Mouse (Mus musculus) lung, embryonic 16.5 days (tissue): ENCODE results near the gene Smtnl1. TPM values are rescaled to one million over a fixed set of nuclear protein-coding genes. Genes with fewer than 3 reads are reported as not detected.

Experiments
- ATAC-seq: fragments of 200-750 bp; cut with Nextera tagmentation; 2 replicates; pipeline ENCODE4 v1.8.0; 2017; ENCODE audit warnings: low read depth, mild to moderate bottlenecking, moderate library complexity
- H3K27ac ChIP-seq: fragments of 300-500 bp; sonication (generic); 2 replicates; pipeline ENCODE4 v1.5.1; 2014; ENCODE audit warnings: mild to moderate bottlenecking, control low read depth, low read length
- H3K27me3 ChIP-seq: fragments of 300-500 bp; sonication (generic); 2 replicates; pipeline ENCODE4 v1.6.1; 2014; ENCODE audit warnings: low read depth, low read length, mixed read lengths; ENCODE audit not compliant: control insufficient read depth, insufficient read depth
- H3K36me3 ChIP-seq: fragments of 300-500 bp; sonication (generic); 2 replicates; pipeline ENCODE4 v1.6.1; 2014; ENCODE audit warnings: low read length; ENCODE audit not compliant: control insufficient read depth, insufficient read depth
- H3K4me1 ChIP-seq: fragments of 300-500 bp; sonication (generic); replicated peaks from 2 replicates; pipeline ENCODE4 v1.6.1; 2014; ENCODE audit warnings: low read length, mixed read lengths; ENCODE audit not compliant: control insufficient read depth, insufficient read depth
- H3K4me2 ChIP-seq: fragments of 300-500 bp; sonication (generic); 2 replicates; pipeline ENCODE4 v1.6.1; 2014; ENCODE audit warnings: low read depth, low read length, control low read depth
- H3K4me3 ChIP-seq: fragments of 300-500 bp; sonication (generic); 2 replicates; pipeline ENCODE4 v1.5.1; 2014; ENCODE audit warnings: mild to moderate bottlenecking, low read length, control low read depth
- H3K9ac ChIP-seq: fragments of 300-500 bp; sonication (generic); 2 replicates; pipeline ENCODE4 v1.6.1; 2014; ENCODE audit warnings: low read length, control low read depth
- H3K9me3 ChIP-seq: fragments of 300-500 bp; sonication (generic); 2 replicates; pipeline ENCODE4 v1.6.1; 2016; ENCODE audit warnings: low read length; ENCODE audit not compliant: control insufficient read depth
- WGBS: fragments of 180-500 bp; shearing (Covaris S2); extraction: QIAGEN DNeasy Blood & Tissue Kit; methylation state at CpG from one replicate; pipeline ENCODE4 v1.1.7; 2014; 5-methylcytosine and 5-hydroxymethylcytosine counted together
- polyA plus RNA-seq: library from polyadenylated mRNA; unstranded; fragments of >200 nt; fragmentation: Nextera tagmentation; extraction: Ambion mirVana; gene quantifications from 2 replicates; pipeline ENCODE4 v1.2.1, GENCODE M21; 2015

Gene Smtnl1
- polyA plus RNA-seq, 1 experiment from 2014 or later, result 0.77 TPM

DNA sequence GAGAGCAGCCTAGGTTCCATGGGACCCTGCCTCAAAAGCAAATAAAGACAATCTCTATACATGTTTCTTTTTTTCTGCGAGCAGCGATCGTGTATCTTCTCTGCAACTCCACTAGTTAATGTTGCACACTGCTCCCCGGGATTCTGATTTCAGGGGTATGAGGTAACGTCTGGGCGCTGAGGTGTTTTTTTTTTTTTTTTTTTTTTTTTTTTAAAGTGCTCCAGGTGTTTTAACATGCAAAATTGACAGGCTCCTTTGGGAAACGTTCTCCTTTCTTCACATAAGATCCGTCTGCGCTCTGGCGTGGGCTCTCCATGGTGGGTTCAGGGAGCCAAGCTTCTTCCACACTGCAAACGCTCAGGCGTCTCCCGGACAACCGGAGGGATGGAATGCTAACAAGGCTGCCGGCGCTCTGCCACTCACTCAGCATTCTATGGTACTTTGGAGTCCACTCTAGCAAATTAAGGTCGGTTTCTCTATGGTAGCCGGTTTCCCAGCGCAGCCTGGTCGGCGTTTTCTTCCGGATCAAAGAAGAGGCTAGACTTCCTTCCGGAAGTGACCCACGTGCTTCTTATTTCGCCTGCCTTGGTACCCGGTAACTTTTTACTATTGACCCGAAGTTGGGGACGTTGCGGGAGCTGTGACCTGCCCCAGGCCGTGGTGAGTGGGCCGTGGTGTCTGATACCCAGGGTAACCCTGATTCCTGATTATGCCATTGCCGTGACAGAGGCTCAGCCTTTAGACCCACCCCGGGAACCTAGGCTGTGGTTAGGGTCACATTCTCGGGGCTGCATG is 4.2 kb upstream of the Smtnl1 start, which contains the start of gene Timm10:
Timm10 (plus strand) TSS at position 510 of the 795 bp plus-strand sequence.
- peak within 1 kb of the TSS; percentile 12; the same call in 1 of the 2 replicates for H3K27ac ChIP-seq
- peak within 1 kb of the TSS; percentile 85 for H3K4me3 ChIP-seq
- under 1% methylated on average over 34 of the region's 34 CpGs for WGBS

DNA sequence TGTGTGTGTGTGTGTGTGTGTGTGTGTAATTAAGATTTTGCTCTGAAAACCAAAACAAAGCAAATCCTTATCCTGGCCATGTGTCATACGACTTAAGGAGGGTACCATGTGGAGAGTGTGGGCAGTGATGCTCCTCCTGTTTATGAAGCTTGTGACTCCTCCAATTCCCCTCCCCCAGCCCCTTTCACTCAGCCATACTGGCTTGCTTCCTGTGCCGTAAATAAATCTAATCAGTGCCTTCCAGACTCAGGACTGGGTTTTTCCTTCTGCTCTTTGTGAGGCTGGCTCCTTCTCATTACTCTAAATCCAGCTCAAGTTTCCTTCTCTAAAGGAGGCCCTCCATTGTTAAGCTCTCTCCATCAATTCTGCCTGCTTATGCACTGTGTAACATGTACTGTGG is 785 bp upstream of the Smtnl1 start:
- H3K9me3 ChIP-seq, result no peaks in the 10 kb centered on the region
- H3K4me3 ChIP-seq, result no peak overlapping the region
- ATAC-seq, result no peak
- H3K4me1 ChIP-seq, result peaks cover 10% of the 10 kb centered on the region
- no peaks in the 10 kb centered on the region for H3K36me3 ChIP-seq
- WGBS, result 27% methylated on average over 2 of the region's 2 CpGs
- no peak overlapping the region for H3K9ac ChIP-seq
- H3K27me3 ChIP-seq, result peaks cover 5% of the 10 kb centered on the region; the same call in 1 of the 2 replicates
- H3K27ac ChIP-seq, result no peak overlapping the region
- H3K4me2 ChIP-seq, result no peak overlapping the region

More for the DNA sequence above, 4.2 kb upstream of the Smtnl1 start, which contains the start of gene Timm10:
- no peaks in the 10 kb centered on the region for H3K9me3 ChIP-seq
- peaks cover 12% of the 10 kb centered on the region for H3K4me1 ChIP-seq
- ATAC-seq, result peak; percentile 89
- H3K36me3 ChIP-seq, result peaks cover 2% of the 10 kb centered on the region; the same call in 1 of the 2 replicates
- peaks cover 5% of the 10 kb centered on the region; the same call in 1 of the 2 replicates for H3K27me3 ChIP-seq
- H3K9ac ChIP-seq, result peak within 1 kb of the TSS; percentile 71
- peak within 1 kb of the TSS; percentile 97 for H3K4me2 ChIP-seq

DNA sequence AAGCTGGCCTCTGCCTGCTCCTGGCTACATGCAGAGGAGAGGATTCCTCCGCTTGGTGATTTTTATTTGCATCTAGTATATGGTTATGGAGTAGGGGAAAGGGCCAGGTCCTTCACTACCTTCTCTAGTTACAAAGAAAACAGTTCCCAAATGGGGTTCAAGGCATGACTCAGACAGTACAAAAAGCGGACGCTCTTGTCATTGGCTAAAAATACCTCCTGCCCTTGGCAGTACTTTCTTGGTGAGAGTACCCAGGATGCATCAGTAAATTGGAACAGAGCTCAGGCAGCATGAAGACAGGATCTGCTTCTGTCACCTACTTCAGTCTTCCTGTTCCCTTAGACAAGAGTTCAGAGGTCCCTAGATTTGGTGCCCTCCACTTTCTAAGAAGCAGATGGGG is 2.6 kb downstream of the Smtnl1 start:
- 36% methylated on average over 3 of the region's 3 CpGs for WGBS
- no peak overlapping the region for H3K9ac ChIP-seq
- no peak overlapping the region for H3K27ac ChIP-seq
- no peaks in the 10 kb centered on the region for H3K9me3 ChIP-seq
- H3K36me3 ChIP-seq, result no peaks in the 10 kb centered on the region
- H3K27me3 ChIP-seq, result peaks cover 5% of the 10 kb centered on the region; the same call in 1 of the 2 replicates
- no peaks in the 10 kb centered on the region for H3K4me1 ChIP-seq
- H3K4me3 ChIP-seq, result no peak overlapping the region
- ATAC-seq, result no peak
- H3K4me2 ChIP-seq, result no peak overlapping the region

DNA sequence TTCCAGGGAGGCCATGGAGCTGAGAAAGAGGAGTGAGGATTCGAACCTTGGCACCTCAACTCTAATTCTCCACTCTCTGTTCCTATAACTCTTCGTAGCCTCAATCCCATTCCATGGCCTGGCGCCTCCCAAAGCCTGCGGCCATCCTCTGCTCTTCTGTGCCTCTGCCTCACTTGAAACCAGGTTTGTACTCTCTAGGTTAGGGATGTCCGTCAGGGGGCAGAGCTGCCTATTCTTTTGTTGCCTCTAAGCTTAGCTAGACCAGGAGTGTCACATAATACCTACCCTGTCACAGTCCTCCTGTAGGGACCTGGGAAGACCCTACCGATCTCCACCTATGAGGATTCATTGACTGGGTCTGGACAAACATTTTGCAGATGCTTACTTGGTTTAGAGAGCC is 9.8 kb downstream of the Smtnl1 start:
- WGBS, result 81% methylated on average over 6 of the region's 6 CpGs
- H3K9me3 ChIP-seq, result no peaks in the 10 kb centered on the region
- no peak overlapping the region for H3K4me2 ChIP-seq
- no peaks in the 10 kb centered on the region for H3K27me3 ChIP-seq
- no peak for ATAC-seq
- H3K4me1 ChIP-seq, result peaks cover 6% of the 10 kb centered on the region
- H3K4me3 ChIP-seq, result no peak overlapping the region
- no peak overlapping the region for H3K9ac ChIP-seq
- no peak overlapping the region for H3K27ac ChIP-seq
- no peaks in the 10 kb centered on the region for H3K36me3 ChIP-seq

DNA sequence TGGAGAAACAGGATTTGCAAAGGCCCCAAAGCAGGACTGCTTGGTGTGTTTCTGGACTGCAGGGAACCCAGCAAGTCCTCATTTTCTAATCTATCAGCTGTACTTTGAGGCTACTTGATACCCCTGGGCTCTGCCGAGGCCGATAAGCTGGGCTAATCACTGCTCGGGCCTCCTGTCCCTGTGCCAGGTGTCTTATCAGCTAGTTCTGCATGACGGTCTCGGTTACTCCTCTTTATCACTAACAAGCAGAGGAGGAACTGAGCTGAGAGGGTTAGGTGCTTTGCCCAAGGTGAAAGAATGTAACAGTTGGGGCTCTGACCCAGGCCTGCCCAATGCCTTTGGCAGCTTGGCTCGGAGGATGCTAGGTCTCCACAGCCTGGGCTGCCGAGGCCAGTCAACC is 10.6 kb downstream of the Smtnl1 start:
- Histone ChIP-seq H3K4me2 (no peak overlapping the region), H3K9ac (no peak overlapping the region), H3K27me3 (no peaks in the 10 kb centered on the region), H3K27ac (no peak overlapping the region), H3K4me1 (peaks cover 6% of the 10 kb centered on the region), H3K36me3 (no peaks in the 10 kb centered on the region), H3K4me3 (no peak overlapping the region), H3K9me3 (no peaks in the 10 kb centered on the region)
- ATAC-seq, result 0 out of 2 replicates have a peak, but pooled peaks have one; percentile 15
- 35% methylated on average over 7 of the region's 7 CpGs for WGBS

DNA sequence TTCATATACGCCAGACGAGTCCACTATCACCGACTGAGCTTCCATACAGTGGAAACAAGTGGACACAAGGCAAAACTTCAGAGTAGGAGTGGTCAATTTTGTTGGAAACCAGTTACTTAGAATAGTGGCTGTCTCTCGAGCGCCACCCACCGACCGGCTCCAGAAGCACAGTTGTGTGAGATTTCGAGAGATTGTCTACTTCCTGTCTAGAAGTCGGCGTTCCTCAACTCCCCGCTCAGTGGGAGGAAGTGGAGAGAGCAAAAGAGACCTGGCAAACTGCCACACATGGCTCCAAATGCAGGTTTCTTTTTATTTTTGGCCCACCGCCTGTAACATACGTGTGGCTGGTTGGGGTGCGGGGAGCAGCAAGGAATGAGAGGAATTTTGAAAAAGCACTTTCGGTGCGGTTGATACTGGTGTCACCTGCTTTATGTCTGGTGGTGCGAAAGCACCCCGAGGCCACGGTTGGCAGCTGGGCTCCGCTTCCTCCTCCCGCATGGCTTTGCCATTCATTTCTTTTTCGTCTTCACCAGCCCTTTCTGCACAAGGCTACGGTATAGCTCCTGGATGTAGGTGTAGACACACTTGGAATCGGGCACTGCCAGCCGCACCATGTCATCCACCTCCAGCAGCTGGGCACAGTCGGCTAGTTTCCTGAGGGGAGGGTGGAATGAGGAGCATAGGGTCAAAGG is 11.4 kb downstream of the Smtnl1 start:
- Histone ChIP-seq H3K9me3 (no peaks in the 10 kb centered on the region), H3K4me1 (peaks cover 6% of the 10 kb centered on the region), H3K36me3 (no peaks in the 10 kb centered on the region), H3K9ac (peak overlapping the region; percentile 54), H3K4me2 (peak overlapping the region; percentile 63), H3K27me3 (no peaks in the 10 kb centered on the region), H3K4me3 (peak overlapping the region; percentile 40), H3K27ac (peak overlapping the region; percentile 29; the same call in 1 of the 2 replicates)
- ATAC-seq, result peak; percentile 84
- WGBS, result 23% methylated on average over 26 of the region's 26 CpGs

DNA sequence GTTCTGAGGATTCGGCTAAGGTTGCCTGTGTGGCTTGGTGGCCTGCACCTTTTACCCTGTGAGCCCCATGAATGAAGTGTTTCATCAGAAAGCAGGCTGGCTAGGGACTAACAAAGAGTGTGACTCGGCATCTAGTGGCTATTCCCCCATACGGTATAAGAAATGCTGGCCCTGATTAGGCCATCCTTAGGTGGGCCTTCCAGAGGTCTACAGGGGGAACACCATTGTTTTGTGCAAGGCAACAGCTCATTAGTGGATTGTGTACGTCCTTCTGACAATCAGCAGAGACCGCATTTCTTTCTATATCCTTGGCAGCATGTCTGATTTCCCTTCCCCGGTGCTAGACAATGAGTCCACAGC is 11.9 kb downstream of the Smtnl1 start:
- Histone ChIP-seq H3K4me2 (peak overlapping the region; percentile 63), H3K4me3 (no peak overlapping the region), H3K9me3 (no peaks in the 10 kb centered on the region), H3K9ac (no peak overlapping the region), H3K36me3 (no peaks in the 10 kb centered on the region), H3K4me1 (peaks cover 6% of the 10 kb centered on the region), H3K27me3 (no peaks in the 10 kb centered on the region), H3K27ac (no peak overlapping the region)
- WGBS, result 75% methylated on average over 6 of the region's 6 CpGs
- peak; percentile 22; the same call in 1 of the 2 replicates for ATAC-seq

DNA sequence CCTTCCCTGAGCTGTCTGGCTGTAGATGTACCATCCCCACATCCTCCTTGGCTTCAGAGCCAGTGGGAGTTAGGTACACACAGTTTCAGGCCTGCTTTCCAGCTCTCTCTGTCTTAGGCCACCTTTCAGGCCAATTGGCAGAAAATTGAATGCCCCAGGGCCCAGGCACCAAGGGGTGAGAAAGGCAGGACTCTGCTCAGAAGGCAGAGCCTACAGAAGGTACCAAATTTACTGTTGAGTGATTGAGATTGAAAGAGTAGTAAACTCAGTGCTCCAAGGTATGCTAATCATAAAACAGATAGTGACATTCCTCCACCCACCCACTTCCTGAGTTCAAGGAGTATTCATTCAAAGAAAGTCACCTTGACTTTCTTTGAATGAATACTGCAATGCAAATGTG is 13.1 kb downstream of the Smtnl1 start:
- Histone ChIP-seq H3K27ac (no peak overlapping the region), H3K4me3 (no peak overlapping the region), H3K4me1 (peaks cover 6% of the 10 kb centered on the region), H3K36me3 (no peaks in the 10 kb centered on the region), H3K27me3 (no peaks in the 10 kb centered on the region), H3K4me2 (no peak overlapping the region), H3K9ac (no peak overlapping the region), H3K9me3 (no peaks in the 10 kb centered on the region)
- no peak for ATAC-seq

DNA sequence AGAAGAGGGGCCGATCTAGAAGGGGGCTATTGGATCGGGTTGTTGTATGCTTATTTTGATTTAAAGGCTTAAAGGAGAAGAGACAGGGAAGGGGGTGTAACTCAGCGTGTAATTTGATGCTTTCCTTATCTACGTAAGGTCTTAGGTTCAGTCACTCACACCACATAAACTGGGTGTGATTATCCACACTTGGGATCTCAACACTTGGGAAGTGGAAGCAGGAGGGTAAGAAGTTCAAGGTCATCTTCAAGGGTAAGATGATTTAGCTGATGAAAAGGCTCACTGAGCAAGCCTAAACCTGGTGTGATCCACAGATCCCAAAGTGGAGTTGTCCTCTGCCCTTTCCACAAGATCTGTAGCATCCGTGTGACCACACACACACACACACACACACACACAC is 15.9 kb downstream of the Smtnl1 start:
- H3K9ac ChIP-seq, result no peak overlapping the region
- H3K4me2 ChIP-seq, result no peak overlapping the region
- H3K4me3 ChIP-seq, result no peak overlapping the region
- no peak overlapping the region for H3K27ac ChIP-seq
- no peaks in the 10 kb centered on the region for H3K36me3 ChIP-seq
- H3K27me3 ChIP-seq, result no peaks in the 10 kb centered on the region
- peaks cover 4% of the 10 kb centered on the region for H3K4me1 ChIP-seq
- 49% methylated on average over 5 of the region's 5 CpGs for whole genome bisulfite sequencing
- H3K9me3 ChIP-seq, result no peaks in the 10 kb centered on the region
- no peak for ATAC-seq
